Mouse (Mus musculus): ENCODE data around the gene Pnpla1.

Pnpla1 gene

DNA sequence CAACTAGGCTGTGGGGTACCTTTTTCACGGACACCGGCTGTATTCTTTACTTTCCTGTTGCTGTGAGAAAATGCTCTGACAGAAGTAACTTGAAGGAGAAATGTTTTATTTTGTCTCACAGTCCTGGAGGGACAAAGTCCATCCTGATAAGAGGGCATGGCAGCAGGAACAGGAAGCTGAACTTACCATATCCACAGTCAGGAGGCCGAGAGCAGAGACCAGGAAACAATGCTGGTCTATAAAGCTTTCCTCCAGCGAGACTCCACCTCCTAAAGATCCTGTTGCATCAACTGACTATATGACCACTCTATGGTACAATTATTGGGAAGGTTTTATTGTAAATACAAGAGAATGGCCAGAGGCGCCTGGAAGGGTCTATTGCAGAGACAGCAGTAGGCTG lies 14.5 kb upstream of the Pnpla1 start:
- DNase-seq: no peak

DNA sequence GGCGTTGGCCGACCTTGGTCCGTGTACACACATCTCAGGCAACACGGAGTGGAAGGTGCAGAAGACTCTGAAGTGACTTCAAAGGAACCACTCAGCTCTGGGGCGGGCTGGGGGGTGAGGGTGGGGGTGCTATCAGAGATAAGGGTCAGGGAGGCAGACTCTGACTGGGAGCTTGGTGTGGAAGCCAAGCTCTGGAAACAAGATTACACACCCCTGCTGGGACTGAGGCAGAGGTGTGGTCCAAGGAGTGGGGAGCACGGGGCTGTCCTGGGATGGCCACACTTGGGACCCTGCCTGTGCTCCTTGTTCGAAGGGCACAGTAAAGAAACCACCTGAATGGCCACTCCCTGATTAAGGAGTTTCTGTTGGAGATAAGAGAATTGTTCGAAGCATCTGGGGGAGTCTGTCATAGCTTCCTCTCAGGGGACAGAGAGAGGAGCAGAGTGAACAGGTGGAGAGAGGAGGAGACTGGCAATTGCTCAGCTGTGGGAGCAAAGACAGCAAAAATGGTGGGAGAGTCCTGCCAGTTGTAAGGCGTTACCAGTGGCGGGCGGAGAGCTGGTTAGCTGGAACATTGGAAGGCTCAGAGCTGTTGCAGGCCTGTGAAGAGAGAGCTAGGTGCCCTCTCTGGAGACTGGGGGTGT lies 11.1 kb upstream of the Pnpla1 start:
- DNase-seq: no peak

DNA sequence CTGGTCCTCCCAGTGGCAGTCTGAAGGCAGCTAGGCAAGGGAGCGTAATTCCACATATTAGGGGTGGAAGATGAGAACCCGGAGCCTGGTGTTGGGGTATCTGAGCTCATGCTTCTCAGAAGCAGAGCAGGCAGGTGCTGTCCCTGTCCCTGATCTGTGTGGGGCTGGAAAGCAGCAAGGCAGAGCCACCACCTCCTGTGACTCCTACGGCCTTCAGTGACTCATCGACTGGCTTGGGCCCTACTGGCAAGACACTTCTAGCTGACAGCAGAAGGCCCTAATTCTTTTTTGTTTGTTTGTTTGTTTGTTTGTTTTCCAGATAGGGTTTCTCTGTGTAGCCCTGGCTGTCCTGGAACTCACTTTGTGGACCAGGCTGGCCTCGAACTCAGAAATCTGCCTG lies 7.7 kb upstream of the Pnpla1 start:
- no peak for DNase-seq

DNA sequence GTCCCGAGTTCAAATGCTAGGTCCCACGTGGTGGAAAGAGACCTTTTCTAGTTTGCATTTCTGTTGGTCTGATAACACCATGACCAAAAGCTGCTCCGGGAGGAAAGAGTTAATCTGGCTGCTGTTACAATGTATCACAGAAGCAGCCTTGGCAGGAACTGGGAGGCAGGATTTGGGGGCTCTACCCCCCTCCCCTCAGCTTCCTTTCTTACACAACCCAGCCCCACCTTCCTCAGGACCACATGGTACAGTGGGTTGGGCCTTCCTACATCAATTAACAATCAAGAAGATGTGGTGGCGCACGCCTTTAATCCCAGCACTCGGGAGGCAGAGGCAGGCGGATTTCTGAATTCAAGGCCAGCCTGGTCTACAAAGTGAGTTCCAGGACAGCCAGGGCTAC lies 3.8 kb upstream of the Pnpla1 start:
- no peak for DNase-seq

DNA sequence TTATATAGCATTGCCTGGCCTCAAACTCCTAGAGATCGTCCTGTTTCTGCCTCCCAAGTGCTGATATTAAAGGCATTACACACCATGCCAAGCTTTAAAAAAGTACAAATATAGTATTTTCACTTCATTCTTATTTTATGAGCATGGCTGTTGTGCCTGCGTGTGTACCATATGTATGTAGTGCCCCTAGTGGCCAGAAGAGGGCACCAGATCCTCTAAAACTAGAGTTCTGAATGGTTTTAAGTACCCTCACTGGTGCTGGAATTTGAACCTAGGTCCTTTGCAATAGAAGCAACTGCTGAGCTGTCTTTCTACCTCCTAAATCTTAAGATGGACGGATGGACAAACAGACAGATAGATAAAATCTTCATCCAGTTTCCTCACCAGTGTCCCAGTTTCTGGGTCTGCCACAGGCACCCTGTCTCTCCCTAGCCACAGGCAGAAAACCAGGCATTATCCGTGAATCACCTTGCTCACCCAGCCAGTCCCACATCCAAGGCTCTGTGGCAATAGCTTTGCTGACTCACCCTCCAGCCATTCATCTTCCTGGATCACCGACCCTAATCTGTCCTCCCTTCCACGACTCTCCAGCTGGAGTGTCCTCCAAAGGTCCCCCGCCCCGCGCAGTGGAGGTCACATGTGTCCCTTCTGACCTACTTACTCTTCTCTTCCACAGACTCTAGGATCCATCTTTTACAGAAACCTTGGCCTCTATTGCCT lies 2.9 kb upstream of the Pnpla1 start:
- DNase-seq: peak; percentile 51 to 67

DNA sequence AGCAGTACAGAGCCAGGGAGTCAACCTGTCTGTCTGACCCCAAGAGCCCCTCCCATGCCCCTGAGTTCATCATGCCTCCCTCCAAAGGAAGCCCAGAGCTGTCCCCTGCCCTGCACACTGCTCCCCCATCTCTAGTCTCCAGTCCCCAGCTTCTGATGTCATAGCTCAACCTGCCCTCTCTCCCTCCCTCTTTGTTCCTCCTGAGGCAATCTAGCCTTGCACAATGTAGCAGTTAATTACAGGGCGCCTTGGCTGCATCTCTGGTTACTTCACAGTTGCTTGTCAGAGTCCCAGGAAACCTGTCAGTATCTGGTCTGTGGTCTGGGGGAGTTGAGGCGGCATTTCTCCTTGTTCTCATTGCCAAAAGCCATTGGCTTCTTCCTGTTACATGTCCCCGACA lies 2.2 kb upstream of the Pnpla1 start:
- DNase-seq: peak in 1 of 2 experiments; percentile 33

DNA sequence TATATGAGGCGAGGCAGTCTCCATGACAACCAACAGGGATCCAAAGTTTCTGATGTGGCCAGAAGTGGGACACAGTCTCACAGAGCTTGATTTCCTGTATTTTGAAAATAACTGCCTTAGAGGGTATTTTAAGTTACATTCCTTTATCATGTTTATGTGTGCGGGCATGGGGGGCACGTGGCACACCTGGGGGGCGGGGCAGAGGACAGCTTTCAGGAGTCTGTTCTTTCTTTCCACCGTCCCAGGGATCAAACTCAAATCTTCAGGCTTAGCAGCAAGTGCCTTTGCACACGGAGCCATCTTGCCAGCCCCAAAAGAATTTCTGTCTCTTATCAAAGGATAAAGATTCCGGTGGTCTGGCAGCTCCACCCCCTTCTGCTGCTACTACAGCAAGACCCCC lies 5.7 kb downstream of the Pnpla1 start:
- DNase-seq: no peak

DNA sequence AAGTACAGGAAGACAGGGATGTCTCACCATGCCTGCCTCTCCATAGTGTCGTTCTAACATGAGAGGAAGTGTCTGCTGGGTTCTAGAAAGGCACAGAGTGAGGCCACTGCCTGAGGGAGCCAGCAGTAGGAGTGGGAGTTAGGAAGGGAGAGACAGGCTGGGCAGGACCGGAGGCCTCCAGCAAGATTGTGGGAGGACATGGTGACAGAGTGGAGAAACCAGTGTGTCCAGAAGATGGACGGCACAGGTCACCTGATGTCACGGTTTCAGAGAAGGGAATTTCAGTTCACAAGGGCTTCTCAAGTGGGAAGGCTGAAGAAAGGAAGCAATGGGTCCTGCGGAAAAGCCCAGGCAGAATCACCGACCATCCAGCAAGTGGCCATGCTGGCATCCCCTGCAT lies 6.3 kb downstream of the Pnpla1 start:
- DNase-seq: no peak

DNA sequence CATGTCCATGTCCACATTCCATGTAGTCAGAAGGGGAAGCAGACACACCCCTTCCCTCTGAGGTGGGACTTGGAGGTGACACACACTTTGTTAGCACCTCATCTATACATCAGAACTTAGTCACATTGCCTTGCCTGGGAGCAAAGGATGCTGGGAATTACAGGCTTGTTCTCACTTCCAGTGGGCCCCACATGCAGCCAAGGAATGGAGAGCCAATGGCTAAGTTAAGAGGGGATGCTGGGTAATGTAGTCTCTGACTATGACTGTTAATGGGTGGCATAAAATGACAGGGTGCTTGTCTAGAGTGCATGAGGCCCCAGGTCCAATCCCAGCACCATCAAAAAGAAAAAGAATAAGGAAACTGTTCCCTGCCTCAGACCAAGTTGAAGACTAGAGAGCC lies 8.7 kb downstream of the Pnpla1 start:
- DNase-seq: no peak

DNA sequence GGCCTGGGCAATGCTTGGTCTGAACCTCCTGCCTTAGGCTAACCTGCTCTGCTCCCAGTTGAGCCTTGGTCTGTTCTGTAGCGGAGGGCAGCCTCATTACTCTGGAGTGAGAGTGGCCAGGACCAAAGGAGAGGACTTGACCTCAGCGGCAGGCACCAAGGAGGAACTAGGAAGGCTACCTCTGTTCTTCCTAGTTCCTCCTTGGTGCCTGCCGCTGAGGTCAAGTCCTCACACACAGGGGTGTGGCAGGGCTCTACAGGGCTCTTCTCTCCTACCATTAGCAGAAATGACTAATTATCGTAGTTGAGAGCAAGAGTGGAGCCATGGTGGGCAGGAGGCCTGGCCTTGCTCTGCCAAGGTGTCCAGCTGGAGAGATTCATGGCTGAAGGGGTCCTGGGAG lies 9.2 kb downstream of the Pnpla1 start:
- no peak for DNase-seq

DNA sequence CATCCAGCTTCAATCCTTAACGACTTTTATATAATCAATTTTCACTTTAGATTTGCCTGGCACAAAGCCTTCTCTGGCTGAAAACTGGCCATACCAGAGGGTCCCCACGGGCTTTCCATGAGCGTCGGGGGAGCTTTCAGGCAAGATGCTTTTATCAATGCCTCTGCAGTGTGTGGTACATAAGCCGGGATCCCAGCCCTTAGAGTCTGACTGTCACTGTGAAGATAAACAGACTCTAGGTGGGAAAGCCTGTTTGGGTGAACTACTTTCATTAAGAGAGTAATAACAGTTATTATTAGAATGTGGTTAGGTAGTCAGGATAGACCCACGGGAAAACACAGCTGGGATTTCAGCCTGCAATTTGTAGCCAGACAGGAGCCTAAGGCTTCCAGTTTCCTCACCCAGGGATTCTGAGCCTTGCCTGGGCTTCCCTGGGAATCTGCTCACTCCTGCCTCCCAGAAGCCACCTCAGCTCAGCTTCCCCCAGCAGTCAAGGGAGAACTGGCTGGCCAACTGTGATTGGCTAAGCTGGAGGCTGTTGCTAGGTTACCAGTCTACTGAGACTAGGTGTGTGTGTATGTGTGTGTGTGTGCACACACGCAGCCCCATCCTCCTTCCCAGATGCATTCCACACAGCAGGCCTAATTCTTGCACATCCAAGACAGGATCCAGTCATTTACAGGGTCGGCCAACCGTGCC lies 11.3 kb downstream of the Pnpla1 start:
- no peak for DNase-seq

DNA sequence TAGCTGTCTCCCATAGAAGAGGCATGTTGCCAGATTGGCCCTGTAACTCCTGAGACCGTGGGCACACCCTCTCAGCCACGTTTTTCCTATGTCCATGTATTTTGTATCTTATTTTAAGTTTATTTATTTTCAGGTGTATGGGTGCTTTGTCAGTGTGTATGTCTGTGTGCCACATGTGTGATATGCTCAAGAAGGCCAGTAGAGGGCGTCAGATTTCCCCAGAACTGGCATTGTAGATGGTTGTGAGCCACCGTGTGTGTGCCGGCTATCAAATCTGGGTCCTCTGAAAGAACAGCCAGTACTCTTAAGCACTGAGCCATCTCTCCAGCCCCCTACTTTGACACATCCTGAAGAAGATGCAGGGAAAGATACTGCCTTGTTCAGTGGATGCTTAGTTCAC lies 12.2 kb downstream of the Pnpla1 start:
- no peak for DNase-seq

DNA sequence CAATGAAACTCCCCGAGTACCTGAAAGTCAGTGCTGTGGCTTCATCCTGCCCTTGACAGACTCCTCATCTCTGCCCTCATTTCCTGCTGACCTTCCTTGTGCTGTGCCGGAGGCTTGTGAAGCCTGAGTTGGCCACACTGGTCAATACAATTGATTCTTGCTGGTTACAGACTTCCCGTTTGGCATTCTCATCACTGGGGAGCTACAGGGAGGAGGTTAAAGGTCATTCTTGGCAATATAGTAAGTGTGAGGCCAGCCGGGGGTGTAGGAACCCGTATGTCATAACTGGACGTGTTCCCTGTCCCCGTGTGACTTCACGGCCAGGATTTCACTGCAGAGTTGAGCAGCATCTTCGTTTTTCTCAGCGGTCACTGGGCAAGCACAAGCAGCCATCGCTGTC lies 13.6 kb downstream of the Pnpla1 start:
- DNase-seq: no peak

DNA sequence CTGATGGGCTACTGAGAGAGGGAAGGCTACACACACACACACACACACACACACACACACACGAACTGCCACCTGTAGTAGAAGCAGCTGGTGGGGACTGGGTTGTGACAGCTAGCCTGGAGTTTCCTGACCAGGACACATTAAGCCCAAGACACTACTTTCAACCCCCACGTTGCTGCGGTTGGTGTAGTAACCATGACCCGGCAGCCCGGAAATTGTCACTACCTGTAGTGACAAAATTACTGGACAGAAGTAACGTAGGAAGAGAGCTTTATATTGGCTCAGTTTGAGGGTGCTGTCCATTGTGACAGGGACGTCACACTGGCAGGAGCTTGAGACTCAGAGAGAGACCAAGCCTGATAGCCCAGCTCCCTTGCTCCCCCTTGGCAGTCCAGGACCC lies 14.1 kb downstream of the Pnpla1 start:
- no peak for DNase-seq

DNA sequence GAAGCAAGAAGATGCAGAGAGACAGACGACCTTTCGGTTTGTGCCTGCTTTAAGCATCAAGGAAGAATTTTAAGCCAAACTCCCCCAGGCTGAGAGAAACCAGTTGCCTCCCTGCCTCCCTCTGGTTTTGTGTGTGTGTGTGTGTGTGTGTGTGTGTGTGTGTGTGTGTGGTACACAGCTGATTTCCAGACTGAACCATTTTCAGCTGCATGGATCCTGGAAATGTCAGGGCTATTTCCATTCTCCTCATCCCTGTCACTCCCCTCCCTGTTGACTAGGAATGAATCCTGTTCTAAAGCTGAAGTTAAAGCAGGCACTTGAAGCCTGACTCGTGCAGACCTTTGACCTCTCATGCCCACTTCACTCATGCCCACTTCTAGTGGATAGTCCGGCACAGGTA lies 16.0 kb downstream of the Pnpla1 start:
- DNase-seq: no peak

DNA sequence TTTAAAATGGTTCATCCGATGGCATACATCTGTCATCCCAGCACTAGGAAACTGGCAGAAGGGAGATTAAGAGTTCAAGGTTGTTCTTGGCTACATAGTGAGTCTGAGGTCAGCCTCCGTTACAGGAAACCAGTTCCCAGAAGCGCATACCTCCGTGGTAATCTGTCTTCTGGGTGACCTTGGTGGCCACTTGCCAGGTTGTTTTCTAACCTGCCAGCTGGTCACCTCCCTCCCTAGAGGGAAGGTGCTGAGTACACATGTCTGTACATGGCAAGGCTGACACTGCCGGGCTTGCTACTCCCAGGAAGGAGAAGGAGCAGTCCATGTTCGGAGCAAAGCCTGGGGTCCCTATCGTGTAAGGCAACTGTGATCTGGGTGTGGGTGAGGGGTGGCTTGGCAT lies 16.6 kb downstream of the Pnpla1 start:
- DNase-seq: peak; percentile 26 to 44

DNA sequence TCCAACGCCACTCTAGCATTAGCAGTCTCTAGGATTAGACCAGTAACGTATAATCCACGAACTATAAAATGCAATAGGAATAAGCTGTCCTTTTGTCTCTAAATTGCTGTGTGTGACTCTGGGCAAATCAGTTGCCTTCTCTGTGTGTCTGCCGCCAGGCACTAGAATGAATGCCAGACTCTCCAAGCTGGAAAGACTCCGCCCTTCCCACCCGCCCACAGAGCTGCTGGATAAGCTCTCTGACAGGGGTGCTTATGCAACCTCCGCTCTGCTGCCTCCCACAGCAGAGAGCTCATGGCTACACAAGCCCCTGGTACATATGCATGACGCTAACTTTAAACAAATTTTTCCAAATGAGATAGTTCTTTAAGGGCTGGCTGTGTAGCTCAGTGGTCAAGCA lies 17.1 kb downstream of the Pnpla1 start:
- peak; percentile 46 to 61 for DNase-seq

DNA sequence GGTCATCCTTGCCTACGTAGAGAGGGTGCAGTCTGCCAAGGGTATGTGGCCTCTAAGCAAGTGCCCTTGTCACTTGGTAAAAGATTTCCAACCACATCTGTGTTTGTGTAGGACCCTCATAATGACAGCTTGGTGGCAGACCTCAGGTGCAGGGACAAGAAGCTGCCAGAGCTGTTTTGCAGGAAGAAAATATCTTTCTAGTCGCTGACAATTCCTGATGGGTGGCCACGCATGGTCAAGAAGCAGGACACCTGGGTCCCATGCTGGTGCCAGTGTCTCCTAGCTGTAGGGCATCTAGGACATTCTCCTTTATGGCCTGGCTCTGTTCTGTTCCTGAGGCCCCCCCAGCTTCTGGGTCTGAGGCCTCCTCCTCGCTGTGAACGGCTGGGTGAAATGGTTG lies 18.1 kb downstream of the Pnpla1 start:
- DNase-seq: no peak

DNA sequence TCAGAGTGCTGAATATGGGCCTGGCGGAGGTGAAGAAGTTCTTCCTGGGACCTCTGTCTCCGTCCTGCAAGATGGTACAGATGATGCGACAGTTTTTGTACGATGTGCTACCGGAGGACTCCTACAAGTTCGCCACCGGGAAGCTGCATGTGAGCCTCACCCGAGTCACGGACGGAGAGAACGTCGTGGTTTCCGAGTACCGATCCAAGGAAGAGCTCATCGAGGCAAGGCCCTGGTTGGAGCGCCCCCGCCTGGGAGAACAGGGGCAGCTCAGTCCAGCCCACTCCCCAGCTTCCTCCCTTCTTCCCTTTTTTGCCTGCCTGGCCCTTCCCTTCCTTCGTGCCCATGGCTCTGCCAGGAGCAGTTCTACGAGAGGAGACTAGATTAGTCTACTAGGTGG lies 18.6 kb downstream of the Pnpla1 start:
- peak; percentile 47 to 57 for DNase-seq

DNA sequence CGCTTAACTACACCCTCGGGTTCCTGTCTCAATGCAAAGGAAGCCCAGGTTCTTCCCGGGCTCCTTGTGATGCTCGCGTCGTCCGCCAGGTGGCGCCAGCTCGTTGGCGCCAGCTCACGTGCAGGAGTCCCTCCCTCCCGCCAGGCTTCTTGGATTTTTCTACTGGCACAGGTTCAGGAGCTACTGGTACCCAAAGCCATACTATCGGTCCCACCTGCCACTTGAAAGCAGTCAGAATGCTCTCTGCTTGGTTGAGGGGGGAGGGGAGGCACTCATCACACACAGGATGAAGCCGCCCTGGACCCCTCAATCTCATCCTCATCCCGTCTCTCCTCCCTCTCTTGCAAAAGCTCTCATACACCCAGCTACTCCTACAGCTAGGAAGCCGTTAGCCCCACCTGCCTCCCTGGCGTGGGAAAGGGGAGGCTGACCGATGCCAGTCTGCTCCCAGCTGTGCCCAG lies 21.8 kb downstream of the Pnpla1 start:
- peak; percentile 87 for DNase-seq

DNA sequence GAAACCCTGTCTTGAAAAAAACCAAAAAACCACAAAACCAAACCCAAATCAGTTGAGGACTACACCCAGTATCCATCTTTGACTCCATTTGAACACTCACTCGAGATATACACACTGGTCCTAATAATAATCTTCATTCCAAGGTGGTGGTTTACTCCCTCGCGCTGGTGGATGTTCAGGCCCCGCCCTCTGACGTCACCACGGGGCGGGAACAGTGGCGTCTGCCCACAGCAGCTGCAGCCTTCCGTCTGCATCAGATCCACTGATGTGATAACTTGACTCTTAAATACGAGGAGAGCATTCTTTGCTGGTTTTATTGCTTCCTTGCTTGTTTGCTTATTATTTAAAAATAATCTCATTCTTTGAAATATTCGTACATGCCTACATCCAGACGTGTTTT lies 24.1 kb downstream of the Pnpla1 start:
- DNase-seq: peak; percentile 79 to 87

DNA sequence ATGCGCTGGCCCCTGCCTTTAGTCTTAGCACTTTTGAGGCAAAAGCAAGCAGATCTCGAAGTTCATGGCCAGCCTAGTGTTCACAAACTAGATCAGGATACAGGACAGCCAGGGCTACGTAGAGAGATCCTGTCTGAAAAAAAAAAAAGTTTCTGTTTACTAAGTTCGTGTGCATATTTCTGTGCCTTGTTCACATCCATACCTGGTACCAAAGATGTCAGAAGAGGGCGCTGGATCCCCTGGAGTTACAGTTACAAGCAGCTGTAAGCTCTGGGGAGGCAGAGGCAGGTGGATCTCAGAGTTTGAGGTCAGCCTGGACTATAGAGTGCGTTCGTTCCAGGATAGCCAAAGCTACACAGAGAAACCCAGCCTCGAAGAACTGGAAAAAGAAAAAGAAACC lies 24.6 kb downstream of the Pnpla1 start:
- no peak for DNase-seq

DNA sequence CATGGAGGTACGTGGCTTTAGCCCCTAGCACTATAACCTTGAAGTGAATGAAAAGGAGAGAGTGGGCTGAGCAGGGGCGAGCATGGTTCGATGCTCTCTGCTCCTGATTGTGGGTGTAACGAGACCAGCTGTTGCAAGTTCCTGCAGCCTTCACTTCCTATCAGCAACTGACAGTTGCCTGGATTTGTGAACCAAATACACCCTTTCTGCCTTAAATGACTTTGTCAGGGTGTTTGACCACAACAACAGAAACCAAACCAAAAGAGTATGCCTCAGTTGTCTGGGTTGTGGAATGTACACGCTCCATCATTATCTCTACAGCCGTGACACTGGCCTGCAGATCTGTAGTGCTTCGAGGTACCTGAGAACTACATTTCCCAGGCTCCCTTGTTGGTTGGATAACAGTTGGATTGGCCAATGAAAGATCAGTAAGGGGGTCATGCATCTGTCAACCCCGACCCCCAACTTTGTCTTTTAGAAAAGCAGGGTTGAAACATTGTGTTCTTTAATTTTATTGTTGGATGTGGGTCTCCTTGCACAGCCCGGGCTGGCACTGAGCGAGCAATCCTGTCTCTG lies 25.8 kb downstream of the Pnpla1 start:
- DNase-seq: no peak

DNA sequence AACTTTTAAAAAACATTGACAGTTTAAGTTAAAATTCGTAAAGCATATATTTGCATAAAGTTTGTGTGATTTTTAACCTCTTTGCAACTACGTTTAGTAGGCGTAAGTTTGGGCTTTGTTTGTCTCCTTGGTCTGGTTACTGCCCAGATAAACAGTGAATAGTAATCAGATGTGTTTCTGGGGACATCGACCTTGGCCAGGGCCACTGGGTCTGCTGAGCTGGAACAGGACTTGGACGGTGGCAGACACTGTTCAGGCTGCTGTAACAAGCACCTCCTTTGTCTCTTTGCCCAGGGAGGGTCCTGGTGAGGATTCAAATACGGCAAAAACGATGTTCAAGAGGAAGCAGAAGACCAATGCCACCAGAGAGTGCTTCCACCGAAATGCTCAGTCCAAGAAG lies 27.0 kb downstream of the Pnpla1 start:
- no peak for DNase-seq
